Mouse (Mus musculus): ENCODE data around the gene Gtf2h5.

Gtf2h5 gene

DNA sequence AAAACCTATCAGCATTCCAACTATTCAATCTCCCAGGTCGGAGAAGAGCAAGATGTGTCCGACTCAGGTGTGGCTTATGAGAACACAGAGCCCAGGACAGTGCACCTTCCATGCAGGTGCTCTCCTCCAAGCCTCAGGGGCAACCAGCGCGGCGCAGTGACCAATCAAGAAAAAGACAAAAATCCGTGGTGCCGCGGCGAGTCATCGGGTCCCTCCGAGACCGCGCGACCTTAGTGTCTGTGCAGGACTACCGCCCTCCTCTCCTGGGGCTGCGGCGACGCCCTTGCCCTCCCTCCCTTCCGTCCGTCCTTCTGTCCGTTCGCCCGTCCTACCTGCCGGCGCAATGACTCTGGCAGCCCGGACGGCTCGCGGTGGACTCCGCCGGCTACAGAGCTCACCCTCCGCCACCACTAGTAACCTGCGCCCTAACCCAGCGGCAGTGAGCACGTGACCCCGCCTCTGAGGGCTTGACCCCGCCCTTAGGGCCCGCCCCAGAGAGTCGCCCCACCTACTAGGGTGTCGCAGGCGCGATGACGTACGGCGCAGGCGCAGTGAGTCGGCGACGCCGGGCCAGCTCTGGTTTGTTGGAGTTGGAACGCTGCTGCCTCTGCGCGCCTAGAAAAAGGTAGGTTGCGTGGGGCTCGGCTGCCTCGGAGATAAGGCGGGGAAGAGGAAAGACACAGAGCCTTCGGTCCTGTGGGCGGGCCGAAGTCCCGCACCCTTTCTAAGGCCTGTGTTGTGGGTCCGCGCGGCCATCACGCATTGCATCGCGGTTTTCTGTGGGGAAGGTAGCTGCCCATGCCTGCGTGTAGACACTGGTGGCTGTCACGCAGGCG lies at the start of gene Gtf2h5, which contains the start of gene Serac1:
Gtf2h5 (plus strand) TSS at position 500 of the 836 bp plus-strand sequence.
Serac1 (minus strand) TSS at position 455 of the 836 bp plus-strand sequence.
- peak; percentile 98 for DNase-seq (ENCODE audit: low spot score)

DNA sequence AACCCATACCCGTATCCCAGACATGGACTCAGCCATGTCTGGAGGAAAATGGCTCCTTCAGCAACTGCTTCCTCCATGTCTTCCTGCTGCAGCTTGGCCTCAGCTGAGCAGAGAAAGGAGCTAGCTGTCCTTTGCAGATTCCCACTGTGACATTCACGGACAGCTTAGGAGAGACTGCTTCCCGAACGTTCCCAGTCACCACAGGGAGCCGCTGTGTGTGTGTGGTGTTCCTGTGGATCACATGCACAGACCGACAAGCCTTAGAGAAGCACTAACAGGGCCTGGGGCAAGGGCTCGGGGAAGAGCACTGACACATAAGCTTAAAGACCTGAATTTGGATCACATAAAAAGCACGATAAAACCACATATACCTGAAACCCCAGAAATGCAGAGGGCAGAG lies 43.9 kb upstream of the Gtf2h5 start:
- DNase-seq (ENCODE audit: low spot score), result no peak

DNA sequence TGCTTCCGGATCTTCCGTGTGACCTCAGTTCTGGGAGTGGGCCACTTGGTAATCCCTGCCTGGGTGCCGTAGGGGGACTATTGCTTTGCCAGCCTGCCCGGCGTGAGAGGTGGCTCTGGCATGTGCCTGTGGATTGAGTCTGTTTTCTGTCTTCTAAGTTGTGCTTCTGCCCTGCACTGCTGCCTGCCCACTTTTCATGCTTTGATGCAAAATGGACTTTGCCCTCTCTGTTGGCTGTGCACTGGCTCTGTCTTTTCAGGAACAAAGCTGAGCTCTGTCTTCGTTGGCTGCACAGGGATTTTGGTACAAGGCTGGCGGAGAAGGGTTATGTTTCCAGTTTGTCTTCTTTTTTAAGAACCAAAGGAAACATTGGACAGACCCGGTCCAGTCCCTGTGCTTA lies 43.1 kb upstream of the Gtf2h5 start:
- DNase-seq (ENCODE audit: low spot score), result no peak

DNA sequence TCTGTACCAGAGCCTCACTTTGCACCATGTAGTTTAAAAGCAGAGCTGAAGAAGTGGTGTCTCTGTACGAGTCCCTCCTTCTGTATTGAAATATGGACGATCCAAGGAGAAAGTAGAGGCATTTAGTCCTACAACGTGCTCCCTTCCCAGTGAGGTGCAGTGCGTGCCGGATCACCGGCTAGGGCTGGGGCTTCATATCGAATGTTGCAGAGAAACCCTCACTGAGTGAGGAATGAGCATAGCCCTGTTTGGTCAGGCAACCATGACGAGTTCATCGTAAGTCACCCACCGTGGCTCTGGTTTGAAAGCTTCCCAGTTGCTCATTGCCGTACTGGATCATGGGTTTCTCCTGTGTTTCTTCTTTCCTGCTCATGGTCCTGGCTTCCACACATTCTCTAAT lies 42.7 kb upstream of the Gtf2h5 start:
- no peak for DNase-seq (ENCODE audit: low spot score)

DNA sequence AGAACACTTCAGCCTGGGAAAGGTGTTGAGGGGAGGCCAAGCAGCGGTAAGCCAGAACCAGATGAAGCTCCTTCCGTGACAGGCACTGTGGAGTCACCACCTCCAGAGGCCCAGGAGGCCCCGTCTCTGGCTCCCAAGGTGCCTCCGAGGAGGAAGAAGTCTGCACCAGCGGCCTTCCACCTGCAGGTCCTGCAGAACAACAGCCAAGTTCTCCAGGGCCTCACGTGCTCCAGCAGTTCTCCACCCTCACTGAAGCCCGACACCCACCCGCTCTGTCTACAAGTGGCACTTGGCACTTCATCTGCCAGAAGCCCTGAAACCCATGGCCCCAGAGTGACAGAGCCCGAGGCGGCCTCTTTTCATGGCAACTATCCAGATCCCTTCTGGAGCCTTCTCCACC lies 42.1 kb upstream of the Gtf2h5 start:
- DNase-seq (ENCODE audit: low spot score), result no peak

DNA sequence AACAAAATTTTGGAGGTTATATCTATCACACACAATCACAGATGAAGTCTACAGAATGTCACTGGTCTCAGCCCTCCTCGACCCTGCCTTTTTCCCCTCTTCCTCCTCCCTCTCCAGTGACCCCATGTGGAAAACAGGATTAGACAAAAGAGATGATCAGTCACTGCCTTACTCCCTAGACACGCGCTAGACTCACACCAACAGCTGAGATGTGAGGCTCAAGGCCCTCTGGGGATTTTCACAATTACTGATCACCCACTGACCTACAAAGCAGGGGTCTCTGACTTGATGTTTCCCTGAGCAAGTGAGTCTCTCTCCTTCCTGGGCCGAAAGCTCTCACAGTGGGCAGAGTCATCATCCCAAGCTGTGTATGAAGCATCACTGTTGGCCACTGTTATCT lies 26.8 kb upstream of the Gtf2h5 start:
- DNase-seq (ENCODE audit: low spot score), result no peak

DNA sequence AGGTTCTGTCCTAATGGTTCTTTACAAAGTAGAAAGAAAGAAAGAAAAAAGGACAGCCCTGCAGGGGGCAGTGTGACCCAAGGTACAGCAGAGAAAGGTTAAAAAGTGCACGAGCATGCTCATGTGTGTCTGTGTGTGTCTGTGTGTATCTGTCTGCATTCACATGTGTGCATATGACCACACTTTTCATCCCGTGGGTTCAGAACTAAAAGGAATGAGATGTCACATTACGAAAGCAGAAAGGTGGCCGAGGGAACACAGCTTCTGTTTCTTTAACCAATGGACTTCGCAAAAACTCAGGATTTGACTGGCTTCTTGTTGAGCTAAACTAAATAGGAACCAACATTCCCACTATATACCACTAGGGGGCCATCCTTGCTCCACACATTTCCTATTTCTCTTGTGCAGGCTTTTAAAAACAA lies 24.6 kb upstream of the Gtf2h5 start:
- DNase-seq (ENCODE audit: low spot score), result peak; percentile 28

DNA sequence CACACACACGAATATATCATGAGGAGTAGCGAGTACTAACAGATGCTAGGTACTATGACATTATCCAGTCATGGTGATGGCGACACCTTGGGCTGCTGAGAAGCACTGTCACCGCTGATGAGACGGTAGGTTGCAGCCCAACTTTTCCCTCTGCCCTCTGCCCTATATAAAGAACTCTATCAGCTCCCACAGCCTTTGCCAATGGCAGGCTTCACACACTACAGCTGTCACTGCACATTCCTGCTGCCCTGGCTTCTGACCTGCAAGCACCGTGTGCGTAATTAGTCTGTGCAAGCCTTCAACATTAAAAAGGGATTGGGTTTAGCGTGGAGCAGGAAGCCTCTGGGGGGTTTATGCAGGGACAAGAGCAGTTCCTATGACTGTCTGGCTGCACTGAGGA lies 16.8 kb upstream of the Gtf2h5 start:
- no peak for DNase-seq (ENCODE audit: low spot score)

DNA sequence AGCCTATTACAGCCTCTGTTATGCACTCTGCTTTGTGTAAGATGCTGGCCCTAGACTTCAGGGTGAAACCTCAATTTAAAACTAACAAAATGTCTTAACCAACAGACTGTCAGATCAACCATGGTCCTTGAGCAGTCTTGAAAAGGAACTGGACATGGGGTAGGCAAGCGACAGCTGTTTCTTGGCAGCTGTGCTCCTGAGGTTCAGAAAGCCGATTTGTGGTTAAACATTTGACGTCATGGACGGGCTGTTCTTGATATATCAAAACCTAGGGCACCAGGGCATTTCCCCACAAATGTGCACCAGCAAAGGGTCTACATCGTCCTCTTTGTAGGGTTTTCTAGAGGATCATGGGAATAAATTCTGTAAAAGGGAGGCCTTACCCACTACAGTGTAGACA lies 16.1 kb upstream of the Gtf2h5 start:
- DNase-seq (ENCODE audit: low spot score), result no peak

DNA sequence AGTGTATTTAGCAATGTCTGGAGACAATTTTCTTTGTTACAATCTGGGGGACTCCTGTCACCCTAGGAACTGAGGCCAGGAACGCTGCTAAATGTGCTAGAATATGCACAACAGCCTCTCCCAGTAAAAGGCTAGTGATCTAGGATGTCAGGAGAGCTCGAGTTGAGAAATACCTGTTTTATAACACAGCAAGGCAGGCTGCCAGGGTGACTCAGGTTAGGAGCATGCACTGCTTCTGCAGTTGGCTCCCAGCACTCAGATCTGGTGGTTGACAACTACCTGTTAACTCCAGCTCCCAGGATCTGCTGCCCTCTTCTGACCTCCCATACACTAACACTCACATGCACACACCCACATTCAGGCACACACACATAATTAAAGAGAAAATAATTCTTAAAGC lies 13.6 kb upstream of the Gtf2h5 start:
- DNase-seq (ENCODE audit: low spot score), result no peak

DNA sequence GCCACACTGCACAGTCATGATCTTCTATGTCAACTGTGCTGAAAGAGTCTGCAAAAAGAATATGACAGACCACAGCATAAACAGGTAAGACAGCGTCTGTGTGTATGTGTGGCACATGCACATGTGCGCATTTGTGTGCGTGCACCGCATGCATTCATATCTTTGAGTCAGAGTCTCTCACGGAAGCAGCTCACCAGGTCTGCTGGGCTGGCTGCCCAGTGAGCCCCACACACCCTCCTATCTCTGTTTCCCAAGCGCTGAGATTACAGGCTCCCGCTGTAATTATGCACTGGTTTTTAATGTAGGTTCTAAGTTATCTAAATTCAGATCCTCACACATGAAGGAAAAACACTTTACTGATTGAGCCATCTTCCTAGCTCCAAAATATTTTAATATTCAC lies 12.0 kb upstream of the Gtf2h5 start:
- no peak for DNase-seq (ENCODE audit: low spot score)

DNA sequence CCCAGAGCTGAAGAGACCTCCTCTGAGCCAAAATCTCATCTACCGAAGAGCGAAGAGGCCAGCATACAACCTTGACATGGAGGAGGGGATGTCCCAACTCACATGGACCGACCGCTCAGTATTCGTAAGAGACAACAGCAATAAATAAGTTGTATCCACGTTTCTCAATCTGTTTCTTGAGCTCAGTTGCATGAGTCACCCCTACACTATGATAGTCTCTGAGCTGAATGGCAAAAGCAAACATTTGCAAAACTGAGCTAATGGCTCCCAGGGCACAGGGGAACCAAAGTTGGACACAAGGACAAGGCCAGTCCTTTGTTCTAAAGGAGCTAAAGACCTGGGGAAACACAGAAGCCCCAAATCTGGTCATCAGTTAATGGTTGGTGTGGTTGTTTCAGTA lies 9.7 kb upstream of the Gtf2h5 start:
- no peak for DNase-seq (ENCODE audit: low spot score)

DNA sequence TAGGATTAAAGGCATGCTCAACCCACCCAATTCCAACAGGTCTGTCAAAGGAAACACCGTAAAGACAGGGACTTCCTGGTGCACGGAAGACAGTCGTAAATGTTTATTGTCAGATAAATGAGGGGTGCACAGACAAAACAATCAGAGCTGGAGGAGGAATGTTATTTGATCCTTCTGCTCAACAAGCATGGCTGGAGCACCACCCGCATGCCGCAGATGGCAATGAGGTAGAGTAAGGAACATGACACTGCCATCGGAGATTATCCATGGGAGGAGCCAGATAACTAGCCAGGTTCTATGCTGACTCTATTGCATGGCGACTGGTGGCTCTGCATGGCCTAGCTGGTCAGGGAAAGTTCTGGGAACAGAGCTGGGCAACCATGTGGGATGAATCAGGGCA lies 6.2 kb upstream of the Gtf2h5 start:
- no peak for DNase-seq (ENCODE audit: low spot score)

DNA sequence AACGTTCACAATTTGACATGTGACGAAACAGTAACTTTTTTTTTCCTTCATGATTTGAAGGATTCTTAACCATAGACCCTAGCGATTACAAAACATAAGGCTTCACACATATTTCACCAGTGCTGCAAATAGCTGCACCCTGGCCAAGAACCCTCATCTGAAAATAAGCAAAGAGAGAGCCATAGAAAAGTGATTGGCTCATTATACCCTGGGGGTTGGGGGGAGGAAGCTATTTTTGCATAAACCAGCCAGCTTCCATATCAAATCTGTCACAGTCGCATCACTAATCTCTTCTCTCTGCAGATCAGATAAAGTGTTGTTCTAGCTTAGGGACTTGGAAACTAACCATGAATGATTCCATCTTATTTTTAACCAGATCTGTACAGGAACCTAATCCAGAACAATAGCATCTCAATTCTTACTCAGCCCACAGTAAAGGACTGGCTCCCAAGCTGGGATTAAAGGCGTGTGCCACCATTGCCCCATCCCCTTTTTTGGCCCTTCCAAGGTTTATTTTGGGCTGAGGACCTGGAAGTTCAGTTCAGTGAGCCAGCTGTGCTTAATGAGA lies 3.8 kb downstream of the Gtf2h5 start:
- no peak for DNase-seq (ENCODE audit: low spot score)

DNA sequence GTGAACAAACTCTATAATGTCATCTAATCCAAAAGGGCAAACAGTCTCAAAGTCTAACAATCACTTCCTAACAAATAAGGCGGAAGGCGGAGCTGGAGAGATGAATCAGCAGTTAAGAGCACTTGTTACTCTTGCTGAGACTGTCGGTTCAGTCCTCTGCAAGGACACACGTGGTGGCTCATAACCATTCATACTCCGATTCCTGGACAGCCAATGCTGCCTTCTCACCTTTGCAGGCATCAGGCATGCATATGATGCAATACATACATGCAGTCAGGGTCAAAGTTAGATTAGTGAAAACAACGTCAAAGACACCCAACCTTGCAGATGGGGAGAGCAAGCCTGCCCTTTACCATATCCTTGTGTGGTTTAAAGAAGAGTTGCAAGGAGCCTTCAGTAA lies 12.0 kb downstream of the Gtf2h5 start:
- DNase-seq (ENCODE audit: low spot score), result no peak

DNA sequence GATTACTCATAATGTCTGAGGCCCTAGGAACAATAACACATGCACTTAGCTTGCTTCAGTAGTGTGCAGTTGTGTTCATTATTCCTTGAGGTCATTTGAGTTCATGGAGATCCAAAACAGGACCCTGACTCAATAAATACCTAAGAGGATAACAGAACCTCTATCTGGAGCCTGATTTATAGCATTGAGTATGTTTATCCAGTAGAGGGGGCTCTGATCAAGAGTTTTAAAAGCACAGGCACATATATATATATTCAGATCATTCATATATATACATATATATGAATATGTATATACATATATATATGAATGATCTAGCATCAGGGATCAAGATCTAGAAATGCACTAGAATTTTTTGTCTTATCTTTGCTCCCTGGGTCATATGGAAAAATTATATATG lies 16.0 kb downstream of the Gtf2h5 start:
- DNase-seq (ENCODE audit: low spot score), result no peak

DNA sequence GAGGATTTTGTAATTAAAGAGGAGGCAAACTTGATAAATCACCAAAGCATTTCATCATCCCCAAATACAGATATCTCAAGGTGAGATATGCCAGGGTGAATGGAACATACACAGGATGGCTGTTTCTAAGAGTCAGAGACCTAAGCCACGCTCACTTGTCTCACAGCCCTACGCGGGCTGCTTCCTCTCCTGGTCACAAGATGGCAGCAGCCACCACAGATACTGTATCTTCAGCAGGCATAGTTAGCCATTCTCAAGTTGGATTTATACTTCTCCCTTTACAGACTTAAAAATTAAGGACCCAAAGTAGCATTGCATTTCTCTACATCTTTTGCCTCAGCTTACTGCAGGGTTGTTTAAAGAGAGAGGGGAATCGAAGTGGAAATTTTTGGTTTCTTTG lies 18.3 kb downstream of the Gtf2h5 start:
- peak; percentile 47 for DNase-seq (ENCODE audit: low spot score)

DNA sequence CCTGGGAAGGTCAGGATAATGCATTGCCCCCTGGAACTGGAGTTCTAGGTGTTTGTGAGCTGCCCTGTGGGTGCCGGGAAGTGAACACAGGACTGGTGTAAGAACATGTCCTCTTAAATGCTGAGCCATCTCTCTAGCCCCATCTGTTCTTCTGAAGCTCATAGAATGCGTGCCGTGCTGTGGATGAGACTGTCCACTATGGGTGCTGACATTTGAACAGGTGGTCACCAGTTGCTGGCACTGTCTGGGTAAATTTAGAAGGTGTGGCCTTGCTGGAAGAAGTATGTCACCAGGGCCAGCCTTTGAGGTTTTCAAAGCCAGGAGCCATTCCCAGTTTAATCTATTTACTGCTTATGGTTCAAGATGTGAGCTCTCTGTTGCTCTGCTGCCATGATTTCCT lies 22.7 kb downstream of the Gtf2h5 start:
- no peak for DNase-seq (ENCODE audit: low spot score)

DNA sequence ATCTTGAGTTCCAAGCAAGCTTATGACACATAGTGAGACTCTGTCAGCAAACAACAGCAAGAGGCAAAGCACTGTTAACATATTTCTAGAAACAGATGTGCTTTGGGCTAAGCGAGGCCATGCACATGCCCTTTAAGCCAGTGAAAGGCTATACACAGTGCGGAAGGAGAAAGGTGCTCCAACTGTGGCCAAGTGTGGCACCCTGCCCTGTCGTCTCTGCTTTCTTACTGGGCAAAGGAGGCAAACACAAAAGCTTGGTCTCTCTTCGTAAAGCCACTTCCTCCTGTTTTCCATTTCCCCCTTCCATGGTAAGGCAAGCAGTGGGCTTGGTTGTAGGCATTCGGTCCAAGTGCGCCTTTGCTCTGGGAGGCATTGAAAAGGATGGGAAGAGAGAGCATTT lies 24.0 kb downstream of the Gtf2h5 start:
- DNase-seq (ENCODE audit: low spot score), result no peak

DNA sequence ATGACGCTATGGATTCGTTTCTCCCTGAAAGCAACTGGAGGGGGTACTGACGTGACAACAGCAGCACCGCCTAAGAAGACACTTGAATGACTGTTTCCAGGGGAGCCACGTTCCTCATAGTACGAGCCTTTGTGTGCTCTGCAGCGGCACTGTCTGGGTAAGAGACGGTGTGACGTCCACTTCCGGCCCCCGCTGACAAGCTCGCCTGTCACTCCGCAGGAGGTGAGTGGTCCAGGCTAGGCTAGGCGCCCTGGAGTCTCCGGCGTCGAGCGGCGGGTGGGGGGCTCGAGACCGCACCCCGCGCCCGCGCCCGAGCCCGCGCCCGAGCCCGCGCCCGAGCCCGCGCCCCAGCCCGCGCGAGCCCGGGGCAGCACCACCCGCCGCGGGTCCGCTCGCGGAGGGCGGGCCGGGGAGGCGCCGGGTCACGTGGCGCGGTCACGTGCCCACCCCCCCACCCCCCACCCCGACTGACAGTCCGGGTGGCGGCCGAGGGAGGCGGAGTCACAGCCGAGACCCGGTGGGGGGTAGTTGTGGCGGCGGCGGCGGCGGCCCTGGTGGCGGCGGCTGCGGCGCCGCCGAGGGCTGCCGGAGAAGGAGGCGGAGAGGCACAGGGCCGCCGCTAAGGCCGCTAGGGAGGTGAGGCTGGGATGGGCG lies 26.9 kb downstream of the Gtf2h5 start, which contains the start of gene Tulp4:
Tulp4 (plus strand) TSS at position 77 of the 654 bp plus-strand sequence.
- peak; percentile 73 for DNase-seq (ENCODE audit: low spot score)

DNA sequence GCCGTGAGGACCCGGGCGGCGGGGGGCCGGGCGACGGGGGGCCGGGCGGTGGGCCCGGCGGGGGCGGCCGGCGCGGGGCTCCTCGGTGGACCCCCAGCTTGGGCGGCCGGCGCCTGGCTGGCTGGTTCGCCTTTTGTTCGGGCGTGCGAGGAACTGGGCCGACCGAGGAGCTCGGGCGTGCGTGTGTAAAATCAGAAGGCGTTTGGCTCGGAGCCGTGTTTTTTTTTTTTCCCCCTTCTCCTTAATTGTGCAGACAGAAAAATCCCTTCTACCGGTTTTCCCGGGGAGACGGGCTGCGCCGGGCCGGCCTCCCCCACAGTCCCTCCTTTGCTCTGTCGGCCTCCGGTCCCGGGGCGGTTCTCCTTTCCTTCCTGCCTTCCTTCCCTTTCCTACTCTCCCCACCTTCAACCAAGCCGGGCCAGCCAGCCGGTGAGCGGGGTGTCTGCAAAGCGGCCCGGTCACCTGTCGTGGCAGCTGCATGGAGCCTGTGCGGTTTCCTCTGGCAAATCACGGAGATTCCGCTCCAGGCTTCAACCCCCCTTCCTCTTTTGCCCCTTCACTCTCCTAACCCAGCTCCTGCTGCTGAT lies 27.5 kb downstream of the Gtf2h5 start:
- DNase-seq (ENCODE audit: low spot score), result peak; percentile 54

DNA sequence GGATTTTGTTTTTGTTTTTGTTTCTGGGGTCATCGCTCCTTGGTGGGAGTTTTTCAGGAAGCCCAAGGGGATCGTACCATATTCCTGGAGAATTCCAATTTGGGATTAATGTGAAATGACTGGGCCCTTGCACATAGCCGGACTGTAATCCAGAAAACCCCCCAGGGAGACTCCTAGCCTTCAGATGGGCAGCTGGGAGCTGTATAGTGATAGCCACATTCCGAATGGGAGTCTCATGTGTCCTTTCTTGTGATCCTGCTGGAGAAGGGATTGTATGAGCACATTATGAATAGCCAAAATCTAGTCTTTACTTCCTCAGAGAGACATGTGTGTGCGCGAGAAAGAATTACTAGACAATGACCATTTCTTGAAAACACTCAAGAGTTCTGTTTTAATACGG lies 28.6 kb downstream of the Gtf2h5 start:
- DNase-seq (ENCODE audit: low spot score), result no peak

DNA sequence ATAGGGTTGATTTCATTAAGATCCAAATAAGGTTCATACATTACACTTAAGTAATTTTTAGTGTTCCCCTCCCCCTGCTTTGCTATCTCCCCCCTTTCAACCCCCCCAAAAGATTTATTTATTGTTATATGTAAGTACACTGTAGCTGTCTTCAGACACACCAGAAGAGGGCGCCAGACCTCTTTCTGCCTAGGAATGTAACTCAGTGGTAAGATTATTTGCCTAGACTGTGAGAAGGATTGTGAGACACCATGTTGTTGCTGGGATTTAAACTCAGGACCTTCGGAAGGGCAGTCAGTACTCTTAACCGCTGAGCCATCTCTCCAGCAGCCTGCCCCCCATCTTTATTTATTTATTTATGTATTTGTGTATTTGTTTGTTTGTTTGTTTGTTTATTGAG lies 31.4 kb downstream of the Gtf2h5 start:
- DNase-seq (ENCODE audit: low spot score), result no peak
